In genomic region chr1:164335435-164335834, GRCm38 (mm10) we compare ENCODE assay signal across 24 mouse cellular contexts.
"Had no signal": no experiment of that assay in that cellular context is flagged by ENCODE, and none has a peak within 500 bp of the region (broad histone marks: within the 10 kb centered on the region; RNA-seq: fewer than 3 reads in every experiment).

No protein-coding gene starts in this region.

- H3K27ac ChIP-seq: gastrocnemius, adult 2 months; heart, embryonic 10.5 days; hindbrain, embryonic 10.5 days; hindbrain, embryonic 12.5 days; hindbrain, embryonic 14.5 days; kidney, embryonic 15.5 days; kidney, postnatal 0 days; limb, embryonic 13.5 days; limb, embryonic 15.5 days; liver, embryonic 12.5 days had no signal

- H3K4me1 ChIP-seq: heart, embryonic 10.5 days; hindbrain, embryonic 10.5 days; hindbrain, embryonic 12.5 days; kidney, embryonic 15.5 days; limb, embryonic 13.5 days; limb, embryonic 15.5 days; liver, embryonic 12.5 days had no signal

- H3K9me3 ChIP-seq: heart, embryonic 10.5 days; heart, embryonic 12.5 days; hindbrain, embryonic 10.5 days; hindbrain, embryonic 12.5 days; kidney, embryonic 15.5 days; limb, embryonic 13.5 days; limb, embryonic 15.5 days; liver, embryonic 12.5 days had no signal

- DNase-seq: gastrocnemius, adult 2 months; gastrocnemius, postnatal 10 days; gastrocnemius, postnatal 25 days; heart, postnatal 10 days; heart, postnatal 4 days; kidney, adult 11 months; kidney, adult 2 months; kidney, adult 9 months; kidney, postnatal 14 days; kidney, postnatal 36 days; layer of hippocampus, postnatal 36 days; left cerebral cortex, postnatal 4 days had no signal

- ATAC-seq: hindbrain, embryonic 16.5 days; inflammation-experienced regulatory T-cells, adult 6 months; liver, embryonic 12.5 days had no signal

- H3K27me3 ChIP-seq: heart, embryonic 12.5 days; hindbrain, embryonic 12.5 days; kidney, embryonic 15.5 days; limb, embryonic 13.5 days; limb, embryonic 15.5 days; liver, embryonic 12.5 days had no signal

- H3K4me2 ChIP-seq: heart, embryonic 12.5 days; hindbrain, embryonic 12.5 days; hindbrain, embryonic 14.5 days; kidney, embryonic 15.5 days; limb, embryonic 13.5 days; limb, embryonic 15.5 days; liver, embryonic 12.5 days had no signal

- H3K4me3 ChIP-seq: gastrocnemius, adult 2 months; heart, embryonic 10.5 days; heart, embryonic 12.5 days; hindbrain, embryonic 10.5 days; hindbrain, embryonic 12.5 days; kidney, embryonic 15.5 days; limb, embryonic 13.5 days; limb, embryonic 15.5 days; liver, embryonic 12.5 days had no signal

- H3K9ac ChIP-seq: heart, embryonic 12.5 days; hindbrain, embryonic 12.5 days; hindbrain, embryonic 14.5 days; kidney, embryonic 15.5 days; limb, embryonic 13.5 days; limb, embryonic 15.5 days; liver, embryonic 12.5 days had no signal
